Mouse (Mus musculus) cortical plate, adult 2 months (tissue): ENCODE measurements around the gene Gm11634. TPM values are rescaled to one million over a fixed set of nuclear protein-coding genes. Genes with fewer than 3 reads are reported as not detected.

Source experiments
- H3K27ac ChIP-seq: fragments of 200-500 bp; 2 replicates; pipeline ENCODE4 v1.5.1; 2012; ENCODE audit warnings: low read length, control low read depth, inconsistent platforms; ENCODE audit not compliant: insufficient read depth
- H3K4me1 ChIP-seq: fragments of 200-500 bp; 2 replicates; pipeline ENCODE4 v1.6.1; 2011; ENCODE audit warnings: low read length; ENCODE audit not compliant: control insufficient read depth, insufficient read depth
- H3K4me3 ChIP-seq: fragments of 200-500 bp; 2 replicates; pipeline ENCODE4 v1.5.1; 2011; ENCODE audit warnings: mild to moderate bottlenecking, low read length, control low read depth; ENCODE audit not compliant: insufficient read depth
- CTCF ChIP-seq: fragments of 200-500 bp; IDR thresholded peaks from 2 replicates; pipeline ENCODE4 v1.5.1; 2011; ENCODE audit warnings: mild to moderate bottlenecking, control low read depth, low read length; ENCODE audit not compliant: insufficient read depth; ENCODE audit errors: extremely low read depth
- POLR2A ChIP-seq: fragments of 200-500 bp; IDR thresholded peaks from 2 replicates; pipeline ENCODE4 v1.6.1; 2011; ENCODE audit warnings: mild to moderate bottlenecking, low read length, control low read depth; ENCODE audit not compliant: insufficient read depth; ENCODE audit errors: extremely low read depth
- polyA plus RNA-seq: library from polyadenylated mRNA; depleted of rRNA; stranded (reverse); fragments of >200 nt; gene quantifications from 2 replicates; pipeline ENCODE4 v1.2.3, GENCODE M21; 2012; rRNA removed

The Gm11634 gene
- polyA plus RNA-seq, 1 experiment: not detected

- Histone ChIP-seq H3K4me1 (no peaks in the 10 kb centered on the region; the same call in 1 of the 2 replicates), H3K27ac (no peak overlapping the region), H3K4me3 (no peak overlapping the region)
- no peak for TF ChIP-seq CTCF
- no peak for TF ChIP-seq POLR2A
Measured at GRCm38 (mm10) chr11:101544132-101544531, 54.9 kb downstream of the Gm11634 start.

Other genes with a start within 250 kb of the Gm11634 start
- gene G6pc, start 231.7 kb downstream of the Gm11634 start, polyA plus RNA-seq: 0.06 TPM in 1 of 2 replicates, not detected in the other
- 51.3 and 52.7 TPM in 2 replicates for gene Aarsd1, start 181.6 kb downstream of the Gm11634 start, polyA plus RNA-seq
- gene Gm27029, start 174.5 kb downstream of the Gm11634 start, polyA plus RNA-seq: 4.4 and 4.7 TPM in 2 replicates
- 35.2 and 38.8 TPM in 2 replicates for gene Rundc1, start 174.2 kb downstream of the Gm11634 start, polyA plus RNA-seq
- gene Ptges3l, start 173.9 kb downstream of the Gm11634 start, polyA plus RNA-seq: 7.5 and 7.7 TPM in 2 replicates
- 397 and 424 TPM in 2 replicates for gene Rpl27, start 157.0 kb downstream of the Gm11634 start, polyA plus RNA-seq
- 6.8 and 7.3 TPM in 2 replicates for gene Ifi35, start 150.8 kb downstream of the Gm11634 start, polyA plus RNA-seq
- gene Rnd2, start 134.3 kb downstream of the Gm11634 start, polyA plus RNA-seq: 162 and 179 TPM in 2 replicates
- gene Vat1, start 133.0 kb downstream of the Gm11634 start, polyA plus RNA-seq: 27.6 and 33.5 TPM in 2 replicates
- 0.57 and 0.65 TPM in 2 replicates for gene Brca1, start 47.3 kb downstream of the Gm11634 start, polyA plus RNA-seq
- 104 and 115 TPM in 2 replicates for gene Nbr1, start 47.1 kb downstream of the Gm11634 start, polyA plus RNA-seq
- gene Tmem106a, start 17.0 kb downstream of the Gm11634 start, polyA plus RNA-seq: 1.7 and 2.2 TPM in 2 replicates
- 13.0 and 14.2 TPM in 2 replicates for gene Rdm1, start 27.9 kb upstream of the Gm11634 start, polyA plus RNA-seq
- gene Arl4d, start 66.3 kb upstream of the Gm11634 start, polyA plus RNA-seq: 28.9 and 41.9 TPM in 2 replicates
- 23.0 TPM in 2 replicates for gene Dhx8, start 133.7 kb upstream of the Gm11634 start, polyA plus RNA-seq
- gene Etv4, start 186.1 kb upstream of the Gm11634 start, polyA plus RNA-seq: 19.7 and 20.6 TPM in 2 replicates